Mouse (Mus musculus) cortical plate, adult 2 months (tissue): Measurements from ENCODE around the gene Ophn1. TPM values are rescaled to one million over a fixed set of nuclear protein-coding genes. Genes with fewer than 3 reads are reported as not detected.

Experiments
- H3K27ac ChIP-seq: fragments of 200-500 bp; 2 replicates; pipeline ENCODE4 v1.5.1; 2012; ENCODE audit warnings: low read length, control low read depth, inconsistent platforms; ENCODE audit not compliant: insufficient read depth
- H3K4me1 ChIP-seq: fragments of 200-500 bp; 2 replicates; pipeline ENCODE4 v1.6.1; 2011; ENCODE audit warnings: low read length; ENCODE audit not compliant: control insufficient read depth, insufficient read depth
- H3K4me3 ChIP-seq: fragments of 200-500 bp; 2 replicates; pipeline ENCODE4 v1.5.1; 2011; ENCODE audit warnings: mild to moderate bottlenecking, low read length, control low read depth; ENCODE audit not compliant: insufficient read depth
- CTCF ChIP-seq: fragments of 200-500 bp; IDR thresholded peaks from 2 replicates; pipeline ENCODE4 v1.5.1; 2011; ENCODE audit warnings: mild to moderate bottlenecking, control low read depth, low read length; ENCODE audit not compliant: insufficient read depth; ENCODE audit errors: extremely low read depth
- POLR2A ChIP-seq: fragments of 200-500 bp; IDR thresholded peaks from 2 replicates; pipeline ENCODE4 v1.6.1; 2011; ENCODE audit warnings: mild to moderate bottlenecking, low read length, control low read depth; ENCODE audit not compliant: insufficient read depth; ENCODE audit errors: extremely low read depth
- polyA plus RNA-seq: library from polyadenylated mRNA; depleted of rRNA; stranded (reverse); fragments of >200 nt; gene quantifications from 2 replicates; pipeline ENCODE4 v1.2.3, GENCODE M21; 2012; rRNA removed

Gene Ophn1
- polyA plus RNA-seq, 1 experiment, result 28.3 TPM

- no peak overlapping the region for H3K4me3 ChIP-seq
- no peak overlapping the region for H3K27ac ChIP-seq
- no peaks in the 10 kb centered on the region for H3K4me1 ChIP-seq
- TF ChIP-seq CTCF, result no peak
- TF ChIP-seq POLR2A, result no peak
Measured at GRCm38 (mm10) chrX:98515329-98515728, 375.5 kb downstream of the Ophn1 start.

GRCm38 (mm10) chrX:98514359-98514904 lies 376.4 kb downstream of the Ophn1 start:
- H3K4me3 ChIP-seq, result no peak overlapping the region
- H3K27ac ChIP-seq, result no peak overlapping the region
- no peak for TF ChIP-seq POLR2A
- no peak for TF ChIP-seq CTCF
- no peaks in the 10 kb centered on the region for H3K4me1 ChIP-seq

Other genes starting within 250 kb of the Ophn1 start
- gene Yipf6, start 45.3 kb upstream of the Ophn1 start, polyA plus RNA-seq, result 19.8 and 20.7 TPM in 2 replicates
- gene Stard8, start 112.2 kb upstream of the Ophn1 start, polyA plus RNA-seq, result 31.9 and 36.8 TPM in 2 replicates
- gene Efnb1, start 245.1 kb upstream of the Ophn1 start, polyA plus RNA-seq, result 8.2 and 8.3 TPM in 2 replicates